Mouse (Mus musculus): Measurements from ENCODE around the gene Olfr1278. TPM values are rescaled to one million over a fixed set of nuclear protein-coding genes. Genes with fewer than 3 reads are reported as not detected.
"Not testable (repeated sequence)": the region's sequence is repeated elsewhere in the genome, so short reads cannot be mapped to it uniquely, and the experiment has no call there.

The Olfr1278 gene
- not detected in 2 replicates for total RNA-seq (2015)
- not detected in 2 replicates for total RNA-seq (2017)

GRCm38 (mm10) chr2:111289836-111290235, at the start of gene Olfr1278:
Gene Olfr1278, plus strand, starts transcription at chr2:111290136.
- no peak for ATAC-seq (replicated peaks; ENCODE audit: poor library complexity)

- ATAC-seq (replicated peaks; ENCODE audit: poor library complexity): no peak
Measured at GRCm38 (mm10) chr2:111254216-111254615, 35.7 kb upstream of the Olfr1278 start, which contains the start of gene Olfr1276. Gene Olfr1276, plus strand, starts transcription at chr2:111254516.

- no peak for ATAC-seq (replicated peaks; ENCODE audit: poor library complexity)
Measured at GRCm38 (mm10) chr2:111274006-111274405, 15.9 kb upstream of the Olfr1278 start, which contains the start of gene Olfr1277. Gene Olfr1277, minus strand, starts transcription at chr2:111274106.

- no peak for ATAC-seq (replicated peaks; ENCODE audit: poor library complexity)
Measured at GRCm38 (mm10) chr2:111298541-111298940, 8.6 kb downstream of the Olfr1278 start.

GRCm38 (mm10) chr2:111300374-111300773, 10.4 kb downstream of the Olfr1278 start, which contains the start of gene Olfr1279:
Gene Olfr1279, plus strand, starts transcription at chr2:111300635.
- no peak for ATAC-seq (replicated peaks; ENCODE audit: poor library complexity)

GRCm38 (mm10) chr2:111313717-111314116, 23.8 kb downstream of the Olfr1278 start, which contains the start of gene Olfr1280:
Gene Olfr1280, plus strand, starts transcription at chr2:111314017.
- no peak for ATAC-seq (replicated peaks; ENCODE audit: poor library complexity)

- ATAC-seq (replicated peaks; ENCODE audit: poor library complexity): no peak
Measured at GRCm38 (mm10) chr2:111326220-111326619, 36.3 kb downstream of the Olfr1278 start, which contains the start of gene Olfr1281. Gene Olfr1281, plus strand, starts transcription at chr2:111326520.

GRCm38 (mm10) chr2:111333721-111334120, 43.8 kb downstream of the Olfr1278 start:
- ATAC-seq (replicated peaks; ENCODE audit: poor library complexity): not testable (repeated sequence)

GRCm38 (mm10) chr2:111335976-111336375, 46.0 kb downstream of the Olfr1278 start, which contains the start of gene Olfr1282:
Gene Olfr1282, minus strand, starts transcription at chr2:111336076.
- no peak for ATAC-seq (replicated peaks; ENCODE audit: poor library complexity)

Other genes with a start within 250 kb of the Olfr1278 start
- gene Gm13941, start 184.2 kb upstream of the Olfr1278 start, total RNA-seq (2015): not detected in 2 replicates
- not detected in 2 replicates for gene Gm13941, start 184.2 kb upstream of the Olfr1278 start, total RNA-seq (2017)
- not detected in 2 replicates for gene Gm15130, start 137.2 kb upstream of the Olfr1278 start, total RNA-seq (2015)
- not detected in 2 replicates for gene Gm15130, start 137.2 kb upstream of the Olfr1278 start, total RNA-seq (2017)
- not detected in 2 replicates for gene 4930430A15Rik, start 60.5 kb upstream of the Olfr1278 start, total RNA-seq (2015)
- gene 4930430A15Rik, start 60.5 kb upstream of the Olfr1278 start, total RNA-seq (2017): not detected in 2 replicates
- not detected in 2 replicates for gene Olfr1275, start 54.9 kb upstream of the Olfr1278 start, total RNA-seq (2015)
- gene Olfr1275, start 54.9 kb upstream of the Olfr1278 start, total RNA-seq (2017): not detected in 2 replicates
- gene Olfr1276, start 35.6 kb upstream of the Olfr1278 start, total RNA-seq (2015): not detected in 2 replicates
- not detected in 2 replicates for gene Olfr1276, start 35.6 kb upstream of the Olfr1278 start, total RNA-seq (2017)
- gene Olfr1277, start 16.0 kb upstream of the Olfr1278 start, total RNA-seq (2015): not detected in 2 replicates
- not detected in 2 replicates for gene Olfr1277, start 16.0 kb upstream of the Olfr1278 start, total RNA-seq (2017)
- not detected in 2 replicates for gene Olfr1279, start 10.5 kb downstream of the Olfr1278 start, total RNA-seq (2015)
- gene Olfr1279, start 10.5 kb downstream of the Olfr1278 start, total RNA-seq (2017): not detected in 2 replicates
- gene Olfr1280, start 23.9 kb downstream of the Olfr1278 start, total RNA-seq (2015): not detected in 2 replicates
- gene Olfr1280, start 23.9 kb downstream of the Olfr1278 start, total RNA-seq (2017): not detected in 2 replicates
- gene Olfr1281, start 36.4 kb downstream of the Olfr1278 start, total RNA-seq (2015): not detected in 2 replicates
- not detected in 2 replicates for gene Olfr1281, start 36.4 kb downstream of the Olfr1278 start, total RNA-seq (2017)
- not detected in 2 replicates for gene Olfr1282, start 45.9 kb downstream of the Olfr1278 start, total RNA-seq (2015)
- gene Olfr1282, start 45.9 kb downstream of the Olfr1278 start, total RNA-seq (2017): not detected in 2 replicates
- gene Olfr1283, start 76.7 kb downstream of the Olfr1278 start, total RNA-seq (2015): not detected in 2 replicates
- not detected in 2 replicates for gene Olfr1283, start 76.7 kb downstream of the Olfr1278 start, total RNA-seq (2017)
- gene Olfr1284, start 85.4 kb downstream of the Olfr1278 start, total RNA-seq (2015): not detected in 2 replicates
- gene Olfr1284, start 85.4 kb downstream of the Olfr1278 start, total RNA-seq (2017): not detected in 2 replicates
- gene Olfr1286, start 133.0 kb downstream of the Olfr1278 start, total RNA-seq (2015): not detected in 2 replicates
- not detected in 2 replicates for gene Olfr1286, start 133.0 kb downstream of the Olfr1278 start, total RNA-seq (2017)
- not detected in 2 replicates for gene Olfr1287, start 159.0 kb downstream of the Olfr1278 start, total RNA-seq (2015)
- not detected in 2 replicates for gene Olfr1287, start 159.0 kb downstream of the Olfr1278 start, total RNA-seq (2017)
- not detected in 2 replicates for gene Olfr1288, start 184.0 kb downstream of the Olfr1278 start, total RNA-seq (2015)
- gene Olfr1288, start 184.0 kb downstream of the Olfr1278 start, total RNA-seq (2017): not detected in 2 replicates
- not detected in 2 replicates for gene Olfr1289, start 190.7 kb downstream of the Olfr1278 start, total RNA-seq (2015)
- not detected in 2 replicates for gene Olfr1289, start 190.7 kb downstream of the Olfr1278 start, total RNA-seq (2017)
- not detected in 2 replicates for gene Olfr1290, start 203.7 kb downstream of the Olfr1278 start, total RNA-seq (2015)
- not detected in 2 replicates for gene Olfr1290, start 203.7 kb downstream of the Olfr1278 start, total RNA-seq (2017)
- not detected in 2 replicates for gene Olfr1291-ps1, start 207.0 kb downstream of the Olfr1278 start, total RNA-seq (2015)
- gene Olfr1291-ps1, start 207.0 kb downstream of the Olfr1278 start, total RNA-seq (2017): not detected in 2 replicates
- not detected in 2 replicates for gene Olfr1293-ps, start 235.1 kb downstream of the Olfr1278 start, total RNA-seq (2015)
- not detected in 2 replicates for gene Olfr1293-ps, start 235.1 kb downstream of the Olfr1278 start, total RNA-seq (2017)

Data from megakaryocyte progenitor cell, adult 5-6 weeks (primary cell).